Mouse (Mus musculus) spleen, postnatal 10 days (tissue): ENCODE measurements around the gene Wwtr1.

ENCODE experiments used
- DNase-seq, 2 experiments: peaks; one replicate each; pipeline ENCODE4 v3.0.0; 2021 to 2022; ENCODE audit warnings: low spot score in 2 of 2

Gene Wwtr1

DNA sequence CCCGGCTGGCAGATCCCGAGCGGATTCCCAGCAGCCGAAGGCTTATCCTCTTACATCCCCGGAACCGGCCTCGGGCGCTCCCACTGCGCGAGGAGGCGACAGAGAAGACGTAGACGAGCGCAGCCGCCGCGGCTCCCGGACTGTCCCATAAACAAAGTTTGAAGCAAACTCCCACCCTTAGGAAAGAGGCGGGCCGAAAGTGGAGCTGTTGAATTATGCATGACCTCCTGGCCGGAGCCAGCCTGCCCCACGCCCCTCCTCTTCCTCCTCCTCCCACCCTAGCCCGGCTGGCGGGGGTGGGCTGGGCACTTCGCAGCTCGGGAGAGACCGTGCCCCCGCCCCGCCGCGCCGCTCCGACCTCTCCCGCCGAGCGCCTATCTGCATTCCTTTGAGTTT, at the start of gene Wwtr1:
Gene Wwtr1, minus strand, starts transcription at position 251 of the 396 bp plus-strand sequence.
- DNase-seq: peak in 1 of 2 experiments; percentile 36

DNA sequence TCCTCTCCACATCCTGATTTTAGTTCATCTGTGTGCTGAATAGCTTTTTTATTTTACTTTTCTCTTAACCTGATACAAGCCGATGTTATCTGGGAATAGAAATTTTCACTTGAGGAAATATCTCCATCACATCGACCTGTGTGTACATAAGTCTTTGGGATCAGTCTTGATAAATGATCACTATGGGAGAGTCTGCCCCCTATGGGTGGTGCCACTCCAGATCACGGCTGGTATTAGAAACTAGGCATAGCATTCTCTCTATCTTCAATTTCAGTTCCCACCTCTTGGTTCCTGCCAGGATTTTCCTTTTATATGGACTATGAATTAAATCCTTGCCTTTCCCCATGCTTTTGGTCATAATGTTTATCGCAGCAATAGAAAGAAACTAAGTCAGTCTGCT, 44.0 kb upstream of the Wwtr1 start:
- DNase-seq: no peak

DNA sequence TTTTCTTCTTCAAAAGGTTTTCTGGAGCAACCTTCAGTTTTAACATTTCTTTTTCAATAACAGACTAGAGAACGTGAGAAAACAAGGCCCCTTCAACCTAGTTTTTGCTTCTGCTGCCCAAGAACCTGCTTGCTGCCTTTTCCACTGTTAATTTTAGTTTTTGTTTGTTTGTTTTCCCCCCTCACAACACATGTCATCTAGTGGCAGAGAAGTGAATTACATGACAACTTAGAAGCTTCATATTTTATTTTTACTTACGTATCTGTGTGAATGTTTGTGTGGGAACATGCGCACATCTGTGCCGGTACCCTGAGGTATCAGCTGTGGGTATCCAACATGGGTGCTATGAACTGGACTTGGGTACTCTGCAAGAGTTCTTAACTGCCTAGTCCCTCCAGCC, 39.9 kb upstream of the Wwtr1 start:
- DNase-seq: no peak

DNA sequence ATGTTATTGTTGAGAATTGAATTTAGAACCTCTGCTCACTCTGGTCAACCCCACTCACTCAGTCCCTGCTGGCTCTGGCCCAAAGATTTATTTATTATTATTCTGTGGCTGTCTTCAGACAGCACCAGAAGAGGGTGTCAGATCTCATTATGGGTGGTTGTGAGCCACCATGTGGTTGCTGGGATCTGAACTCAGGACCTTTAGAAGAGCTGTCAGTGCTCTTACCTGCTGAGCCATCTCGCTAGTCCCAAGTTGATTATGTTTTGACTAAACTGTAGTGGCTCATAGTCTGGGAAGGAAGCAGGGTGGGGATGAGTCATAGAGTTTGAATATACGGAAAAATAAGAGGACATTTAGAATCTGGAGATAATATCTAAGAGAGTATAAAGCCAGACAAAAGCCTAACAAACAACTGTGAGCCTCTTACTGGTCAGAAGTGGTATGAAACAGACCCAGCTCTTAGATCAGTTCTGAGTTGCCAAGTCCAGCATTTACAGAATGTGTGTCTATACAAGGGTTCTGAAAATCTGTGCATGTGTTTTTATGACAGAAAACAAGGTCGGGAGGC, 36.8 kb upstream of the Wwtr1 start:
- DNase-seq: no peak

DNA sequence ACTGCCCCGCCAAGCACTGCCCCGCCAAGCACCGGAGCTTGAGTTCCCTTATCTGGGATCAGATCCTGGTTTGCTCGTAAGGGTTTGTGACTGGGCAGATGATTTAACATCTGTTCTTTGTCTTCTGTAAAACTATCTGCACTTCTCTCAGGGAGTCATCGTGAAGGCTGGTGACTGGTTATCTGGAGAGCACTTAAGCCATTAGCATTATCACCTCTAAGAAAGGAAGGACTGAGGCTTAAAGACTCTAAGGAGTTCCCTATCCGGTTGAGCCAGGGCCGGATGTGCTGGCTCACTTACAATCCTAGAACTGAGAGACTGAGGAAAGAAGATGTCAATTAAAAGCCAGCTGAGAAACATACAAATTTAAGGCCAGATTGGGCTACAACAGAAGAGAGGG, 36.1 kb upstream of the Wwtr1 start:
- DNase-seq: no peak

- no peak for DNase-seq
Observed at GRCm38 (mm10) chr3:57604618-57605015, 28.9 kb upstream of the Wwtr1 start.

GRCm38 (mm10) chr3:57603891-57604617, 28.3 kb upstream of the Wwtr1 start:
- no peak for DNase-seq

- DNase-seq: no peak
Observed at GRCm38 (mm10) chr3:57602610-57603009, 26.9 kb upstream of the Wwtr1 start.

DNA sequence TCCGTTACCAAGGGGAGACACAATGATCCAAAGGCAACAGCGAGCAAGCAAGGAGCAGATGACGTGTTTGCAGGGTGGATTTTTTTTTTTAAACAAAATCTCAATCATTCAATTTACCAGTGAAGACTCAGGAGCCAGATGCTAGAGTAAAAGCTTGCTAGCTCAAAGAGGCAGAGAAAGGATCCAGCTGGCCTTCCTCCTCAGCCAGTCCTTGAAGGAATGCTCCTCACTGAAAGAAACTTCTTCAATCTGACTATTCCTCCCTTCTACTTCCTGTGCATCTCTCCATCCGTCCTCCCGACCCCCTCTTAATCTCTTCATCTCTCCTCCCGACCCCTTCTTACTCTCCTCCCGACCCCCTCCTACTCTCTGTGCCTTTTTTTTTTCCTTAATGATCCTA, 20.9 kb upstream of the Wwtr1 start:
- DNase-seq: no peak

DNA sequence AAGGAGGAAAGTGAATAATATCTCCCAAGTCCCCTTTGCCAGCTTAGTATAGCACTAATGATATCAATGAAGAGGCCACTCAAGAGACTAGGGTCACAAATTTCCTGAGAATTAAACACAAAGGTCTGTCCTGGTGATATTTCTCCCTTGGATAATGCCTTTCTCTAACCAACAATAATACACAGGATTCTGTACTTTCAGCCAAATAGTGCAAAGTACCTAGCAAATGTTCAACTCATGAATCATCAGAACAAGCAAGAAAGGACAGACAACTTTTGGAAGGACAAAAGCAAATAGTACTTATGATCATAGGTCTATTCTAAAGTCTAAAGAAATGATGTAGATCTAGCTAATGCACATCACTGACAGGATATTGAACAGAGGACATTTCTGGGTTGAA, 19.8 kb upstream of the Wwtr1 start:
- no peak for DNase-seq

DNA sequence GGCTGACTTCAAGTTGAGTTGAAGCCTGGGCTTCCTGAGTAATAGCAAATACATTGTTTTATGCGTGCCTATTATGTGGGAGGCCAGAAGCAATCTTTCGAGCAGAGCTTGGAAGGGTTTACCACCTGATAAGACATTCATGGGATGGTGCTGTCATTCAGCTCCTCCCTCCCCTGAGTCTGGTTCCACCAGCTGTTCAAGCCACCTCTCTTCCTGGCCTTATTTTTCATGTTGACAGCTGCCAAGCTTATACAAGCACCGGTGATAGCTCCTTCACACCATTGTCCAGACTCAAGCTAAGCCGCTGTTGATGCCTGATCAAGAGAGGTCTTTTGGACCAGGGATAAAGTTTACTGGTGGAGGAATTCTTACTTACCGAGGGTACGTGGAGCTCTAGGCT, 10.3 kb upstream of the Wwtr1 start:
- no peak for DNase-seq

DNA sequence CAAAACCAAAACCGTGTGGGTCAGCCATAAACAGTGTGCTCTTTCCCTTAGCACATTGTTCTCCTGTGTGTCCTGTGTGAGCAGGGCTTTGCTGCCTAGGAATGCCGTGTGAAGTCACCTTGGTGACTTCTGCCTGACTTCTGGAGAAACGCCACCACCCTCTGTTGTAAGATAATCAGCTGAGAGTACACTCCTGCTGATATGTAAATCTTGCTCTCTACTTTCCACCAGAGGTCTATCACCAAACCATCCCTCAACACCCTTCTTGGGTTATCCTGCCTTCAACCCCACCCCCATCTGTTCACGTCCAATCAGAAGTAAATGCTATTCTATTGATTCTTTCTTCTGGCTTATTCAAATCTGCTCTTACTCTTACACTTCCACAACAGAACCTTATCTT, 7.8 kb upstream of the Wwtr1 start:
- no peak for DNase-seq

GRCm38 (mm10) chr3:57580426-57581195, 4.9 kb upstream of the Wwtr1 start:
- DNase-seq: no peak

GRCm38 (mm10) chr3:57576056-57576824, 530 bp upstream of the Wwtr1 start:
- peak in 1 of 2 experiments; percentile 14 for DNase-seq

- peak in 1 of 2 experiments; percentile 12 for DNase-seq
Observed at GRCm38 (mm10) chr3:57574885-57575659, 638 bp downstream of the Wwtr1 start.

DNA sequence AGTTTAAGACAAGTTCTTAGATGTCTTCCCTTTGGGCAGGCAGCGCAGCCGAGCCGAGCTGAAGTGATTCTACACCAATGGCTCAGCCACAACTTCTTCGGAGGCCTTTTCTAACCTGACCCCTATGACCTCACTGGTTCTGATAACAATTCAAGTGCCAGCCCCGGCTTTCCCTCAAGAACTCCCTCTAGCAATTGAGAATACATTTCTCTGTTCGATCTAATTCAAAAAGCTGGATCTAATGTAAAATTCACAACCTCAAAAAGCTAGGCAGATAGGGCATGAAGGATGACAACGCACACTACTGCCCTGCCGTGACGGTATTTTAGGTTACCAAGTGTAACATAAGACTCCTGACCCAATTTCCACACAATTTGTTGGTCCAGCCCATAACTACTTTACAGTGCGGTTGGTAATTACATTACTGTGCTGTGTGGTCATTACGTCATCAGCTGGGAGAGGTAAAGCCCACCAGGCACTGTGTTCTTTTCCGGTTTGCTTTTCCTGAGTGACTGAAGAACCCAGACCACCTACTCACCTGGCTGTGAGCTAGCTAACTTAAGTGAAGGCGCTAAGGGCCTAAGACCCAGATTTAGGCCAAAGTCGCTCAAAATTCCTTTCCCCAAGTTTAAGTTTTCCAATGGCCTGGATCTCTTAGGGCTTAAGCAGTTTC, 1.7 kb downstream of the Wwtr1 start:
- DNase-seq: no peak

- DNase-seq: no peak
Observed at GRCm38 (mm10) chr3:57572331-57572975, 3.3 kb downstream of the Wwtr1 start.

DNA sequence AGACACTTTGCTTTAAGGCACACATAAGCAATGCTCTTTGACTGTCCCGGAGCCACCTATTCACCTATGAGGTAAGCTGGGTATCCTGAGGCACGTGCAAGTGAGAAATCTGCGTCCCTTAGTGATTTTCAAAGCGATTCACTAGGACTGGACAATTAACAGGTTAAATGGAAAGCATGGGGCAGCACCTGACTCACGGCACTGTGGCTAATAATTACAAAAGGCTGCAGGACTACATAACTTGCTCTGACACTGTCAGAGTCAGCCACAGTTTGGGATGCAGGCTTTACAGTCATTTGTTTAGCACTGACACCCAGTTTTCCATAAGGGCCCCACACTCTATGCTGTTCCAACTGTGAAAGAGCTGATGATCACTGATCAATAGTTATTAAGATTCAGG, 9.1 kb downstream of the Wwtr1 start:
- DNase-seq: no peak

GRCm38 (mm10) chr3:57563627-57564026, 12.1 kb downstream of the Wwtr1 start:
- no peak for DNase-seq

DNA sequence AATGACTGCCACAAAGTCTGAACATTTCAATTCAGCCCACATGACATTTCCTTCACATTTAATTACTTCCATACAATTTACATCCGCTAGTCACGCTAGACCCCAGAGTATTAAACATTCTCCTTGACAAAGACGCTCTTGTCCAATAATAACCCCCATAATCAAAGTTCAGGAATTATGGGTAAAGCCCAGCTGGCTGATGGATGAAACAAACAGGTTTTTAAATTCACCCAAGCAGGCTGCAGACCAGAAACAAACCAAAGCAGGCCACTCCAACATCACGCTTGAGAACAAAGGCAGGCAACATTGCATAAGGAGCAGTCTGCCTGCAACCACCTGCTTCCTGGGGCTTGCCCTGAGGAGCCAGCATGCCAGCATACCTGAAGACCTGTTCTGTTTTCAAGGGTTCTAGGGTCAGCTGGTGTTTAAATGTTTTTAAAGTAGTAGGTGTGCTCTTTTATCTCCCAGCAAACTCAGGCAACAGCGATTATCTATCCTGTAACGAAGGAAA, 12.7 kb downstream of the Wwtr1 start:
- no peak for DNase-seq
